Mouse (Mus musculus) bone marrow macrophage, adult 2 months (primary cell): ENCODE measurements around the gene Aff1.

ENCODE experiments used
- CTCF ChIP-seq: IDR thresholded peaks from 2 replicates; pipeline ENCODE4 v1.5.1; 2012; ENCODE audit warnings: low read depth, mild to moderate bottlenecking, low read length, moderate library complexity
- POLR2A ChIP-seq: IDR thresholded peaks from 2 replicates; pipeline ENCODE4 v1.6.1; 2012; ENCODE audit warnings: mild to moderate bottlenecking, low read depth, low read length, borderline replicate concordance

GRCm38 (mm10) chr5:103889766-103890165 is 197.6 kb downstream of the Aff1 start:
- TF ChIP-seq CTCF (no peak), POLR2A (no peak)
